Mouse (Mus musculus): Measurements from ENCODE around the gene Tmco5.
"Not testable (repeated sequence)": the region's sequence is repeated elsewhere in the genome, so short reads cannot be mapped to it uniquely, and the experiment has no call there.

Gene Tmco5

GRCm38 (mm10) chr2:116922580-116923500, 44.3 kb downstream of the Tmco5 start:
- no peak for DNase-seq (ENCODE audit: low read depth, low spot score)

- no peak for DNase-seq (ENCODE audit: low read depth, low spot score)
Observed at GRCm38 (mm10) chr2:116923684-116924083, 45.2 kb downstream of the Tmco5 start.

GRCm38 (mm10) chr2:116924292-116924691, 45.8 kb downstream of the Tmco5 start:
- no peak for DNase-seq (ENCODE audit: low read depth, low spot score)

- no peak for DNase-seq (ENCODE audit: low read depth, low spot score)
Observed at GRCm38 (mm10) chr2:116925230-116925629, 46.7 kb downstream of the Tmco5 start.

- no peak for DNase-seq (ENCODE audit: low read depth, low spot score)
Observed at GRCm38 (mm10) chr2:116932218-116932617, 53.7 kb downstream of the Tmco5 start.

- DNase-seq (ENCODE audit: low read depth, low spot score) = not testable (repeated sequence)
Observed at GRCm38 (mm10) chr2:116934236-116934635, 55.7 kb downstream of the Tmco5 start.

- DNase-seq (ENCODE audit: low read depth, low spot score) = no peak
Observed at GRCm38 (mm10) chr2:116934776-116935175, 56.3 kb downstream of the Tmco5 start.

- no peak for DNase-seq (ENCODE audit: low read depth, low spot score)
Observed at GRCm38 (mm10) chr2:116936371-116936770, 57.9 kb downstream of the Tmco5 start.

GRCm38 (mm10) chr2:116937166-116937565, 58.7 kb downstream of the Tmco5 start:
- no peak for DNase-seq (ENCODE audit: low read depth, low spot score)

GRCm38 (mm10) chr2:116941816-116942215, 63.3 kb downstream of the Tmco5 start:
- no peak for DNase-seq (ENCODE audit: low read depth, low spot score)

Measured in brain, embryonic 18.5 days (tissue).